Comparison of ENCODE assay signal across 20 mouse cellular contexts in the genomic region with DNA sequence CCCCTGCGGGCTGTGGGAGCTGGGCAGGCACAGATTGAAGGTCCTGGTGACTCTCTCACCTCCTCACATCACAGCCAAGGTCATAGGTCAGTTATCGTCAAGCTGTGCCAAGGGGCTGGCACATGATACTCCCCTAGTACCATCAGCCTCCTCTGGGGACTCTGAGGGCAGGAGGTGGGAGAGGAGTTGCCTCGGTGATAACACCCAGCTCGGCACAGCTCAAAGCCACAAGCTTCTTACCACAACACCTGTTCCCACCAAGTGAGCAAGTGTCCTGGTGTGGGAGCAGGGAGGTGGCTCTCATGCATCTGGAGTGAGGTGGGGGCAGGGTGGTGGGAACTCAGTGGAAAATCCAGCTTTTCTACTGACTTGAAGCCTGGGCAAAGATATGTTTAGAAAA. TPM values are rescaled to one million over a fixed set of nuclear protein-coding genes. Genes with fewer than 3 reads are reported as not detected.
"Had no signal": no experiment of that assay in that cellular context is flagged by ENCODE, and none has a peak within 500 bp of the region (broad histone marks: within the 10 kb centered on the region; RNA-seq: fewer than 3 reads in every experiment).

No protein-coding gene starts in this region.

- H3K36me3 ChIP-seq: limb, embryonic 15.5 days; liver, embryonic 12.5 days; midbrain, embryonic 10.5 days; midbrain, embryonic 15.5 days had no signal

- H3K4me2 ChIP-seq: limb, embryonic 15.5 days; liver, embryonic 12.5 days; lung, embryonic 14.5 days; midbrain, embryonic 15.5 days had no signal

- H3K9me3 ChIP-seq: limb, embryonic 15.5 days; liver, embryonic 12.5 days; midbrain, embryonic 10.5 days; midbrain, embryonic 15.5 days had no signal

- H3K27ac ChIP-seq: kidney, postnatal 0 days; limb, embryonic 15.5 days; liver, embryonic 12.5 days; midbrain, embryonic 10.5 days; midbrain, embryonic 15.5 days had no signal

- H3K4me3 ChIP-seq: limb, embryonic 15.5 days; liver, embryonic 12.5 days; midbrain, embryonic 10.5 days; midbrain, embryonic 15.5 days had no signal

- H3K9ac ChIP-seq: limb, embryonic 15.5 days; liver, embryonic 12.5 days; lung, embryonic 14.5 days; midbrain, embryonic 15.5 days had no signal

- ATAC-seq: liver, embryonic 12.5 days; midbrain, embryonic 15.5 days had no signal

- H3K4me1 ChIP-seq: liver, embryonic 12.5 days had no signal

- DNase-seq: kidney, adult 8-10 months; kidney, postnatal 36 days; layer of hippocampus, adult 9-11 months; layer of hippocampus, postnatal 36 days; lung, embryonic 14.5 days; lung, postnatal 10 days; lung, postnatal 4 days; right cerebral cortex, postnatal 14 days had no signal

RNA-seq across cellular contexts. Expression of a gene that starts 10.3 kb away (rescaled TPM):
- total RNA-seq: left cerebral cortex, adult 8-10 months; megakaryocyte, adult 5-6 weeks had no signal
- polyA plus RNA-seq: kidney, postnatal 0 days; limb, embryonic 11.5 days; limb, embryonic 15.5 days; liver, embryonic 12.5 days; liver, embryonic 16.5 days; lung, embryonic 14.5 days; small intestine, adult 2 months; stomach, embryonic 16.5 days; urinary bladder, adult 2 months had no signal
